ENCODE assay signal across 14 mouse cellular contexts in the genomic region with DNA sequence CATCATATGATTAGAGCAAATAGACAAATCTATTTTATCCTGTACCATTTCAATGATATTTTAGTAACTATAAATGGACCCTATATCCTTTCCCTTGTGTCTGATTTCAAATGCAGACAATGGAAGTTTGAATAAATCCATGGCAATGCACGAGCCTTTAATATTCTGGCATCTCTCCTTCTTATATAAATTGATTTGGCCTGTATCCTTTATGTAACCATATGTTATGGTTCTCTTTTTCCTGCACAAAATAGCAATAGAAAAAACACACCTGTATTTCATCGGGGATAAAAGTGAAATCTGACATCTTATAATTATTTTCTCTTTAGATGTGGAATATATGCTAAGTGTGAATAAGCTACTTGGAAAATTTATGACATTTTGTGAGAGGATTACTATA.
"Had no signal": no experiment of that assay in that cellular context is flagged by ENCODE, and none has a peak within 500 bp of the region (broad histone marks: within the 10 kb centered on the region; RNA-seq: fewer than 3 reads in every experiment).

No protein-coding gene starts in this region.

- ATAC-seq: liver, embryonic 12.5 days; liver, postnatal 0 days; lung, postnatal 0 days had no signal

- DNase-seq: left cerebral cortex, postnatal 4 days; liver; liver, embryonic 13.5 days; liver, postnatal 0 days; lung, adult 18-20 months; lung, adult 2 months; lung, embryonic 14.5 days; lung, postnatal 10 days; lung, postnatal 14 days; lung, postnatal 36 days; lung, postnatal 4 days; midbrain, embryonic 14.5 days had no signal
